Mouse (Mus musculus) activated CD4-positive, CD25-positive, alpha-beta regulatory T cell, adult 4 months (primary cell): ENCODE results near the gene Olfr308. TPM values are rescaled to one million over a fixed set of nuclear protein-coding genes. Genes with fewer than 3 reads are reported as not detected.
"Not testable (repeated sequence)": the region's sequence is repeated elsewhere in the genome, so short reads cannot be mapped to it uniquely, and the experiment has no call there.

Source experiments
- ATAC-seq: one replicate; pipeline ENCODE4 v1.8.0; 2017
- polyA plus RNA-seq, 2 experiments: library from polyadenylated mRNA; unstranded; fragments of 100-300 nt; shearing (Covaris generic); gene quantifications; one replicate each; pipeline ENCODE4 v1.2.1; 2017

The Olfr308 gene
- polyA plus RNA-seq: not detected

DNA sequence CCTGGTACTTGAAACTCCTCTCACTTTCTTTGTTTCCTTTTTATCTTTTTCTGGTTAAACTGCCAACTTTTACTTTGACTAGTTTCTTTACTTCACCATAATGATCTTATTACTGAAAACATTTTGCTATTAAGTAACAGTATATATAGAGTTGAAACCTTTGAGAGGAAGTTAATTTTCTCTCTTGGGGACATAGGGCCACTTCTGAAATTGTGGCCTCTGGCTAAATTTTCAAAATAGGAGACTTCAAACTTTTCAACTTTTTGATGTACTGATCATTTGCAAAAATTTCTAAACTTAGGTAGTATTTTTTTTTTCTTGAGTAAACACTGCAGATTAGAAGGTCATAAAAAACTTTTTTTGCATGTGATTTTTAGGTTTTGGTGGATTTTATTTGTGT lies at the start of gene Olfr308:
TSS of gene Olfr308 (minus strand) at position 101 of the 400 bp plus-strand sequence.
- no peak for ATAC-seq

DNA sequence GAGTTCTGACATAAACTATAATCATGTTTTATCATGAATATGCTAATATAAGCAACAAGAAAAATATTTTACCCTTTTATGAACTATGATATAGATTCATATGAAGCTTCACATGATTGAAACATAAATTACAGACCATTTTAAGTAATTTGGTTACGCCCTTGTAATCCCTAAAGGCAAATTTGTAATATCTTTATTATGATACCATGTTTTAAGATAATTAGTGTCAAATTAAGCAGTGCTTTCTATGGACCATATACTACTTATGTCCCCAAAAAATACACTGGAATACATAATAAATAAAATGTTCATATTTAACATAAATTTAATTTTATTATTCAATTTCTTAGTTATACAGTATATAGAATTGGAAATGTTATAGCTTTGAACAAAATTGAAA lies 41.4 kb upstream of the Olfr308 start, which contains the start of gene Olfr305:
TSS of gene Olfr305 (minus strand) at position 101 of the 400 bp plus-strand sequence.
- ATAC-seq: no peak

DNA sequence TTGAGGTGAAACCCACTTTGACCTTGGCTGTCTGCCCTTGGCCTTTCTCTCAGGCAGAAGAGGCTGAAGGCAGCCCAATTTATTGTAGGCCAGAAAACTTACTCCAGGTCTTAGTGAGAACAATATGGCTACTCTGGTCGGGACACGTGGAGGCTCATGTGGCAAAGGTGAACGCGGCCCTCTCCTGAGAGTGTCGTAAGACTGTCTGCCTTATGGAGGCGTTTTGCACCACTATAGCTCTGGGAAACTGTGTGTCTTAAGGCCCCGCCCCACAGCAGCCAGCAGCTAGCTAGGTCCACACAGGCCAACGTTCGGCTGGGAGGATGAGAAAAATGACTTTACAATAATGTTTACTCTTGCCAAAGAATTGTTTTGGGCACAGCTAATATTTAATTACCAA lies 20.9 kb upstream of the Olfr308 start:
- ATAC-seq: not testable (repeated sequence)

DNA sequence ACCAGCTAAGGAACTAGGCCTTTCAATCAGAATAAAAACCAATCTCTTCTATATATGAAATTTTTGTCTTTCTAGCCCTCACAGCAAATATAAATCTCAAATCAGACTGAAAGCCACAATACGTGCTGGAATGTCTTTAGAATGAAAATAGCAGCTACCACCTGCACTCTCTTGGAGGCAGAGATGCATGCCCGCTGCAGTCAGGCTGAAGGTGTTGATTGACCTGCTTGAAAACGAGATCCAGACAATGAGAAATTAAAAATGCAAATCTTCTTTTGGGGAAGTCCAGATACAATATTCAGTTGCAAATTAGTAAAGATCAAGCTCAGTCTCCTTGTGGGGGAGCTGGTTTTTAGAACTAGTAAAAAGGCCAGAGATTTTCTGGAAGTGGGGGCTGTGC lies 18.8 kb upstream of the Olfr308 start:
- no peak for ATAC-seq

DNA sequence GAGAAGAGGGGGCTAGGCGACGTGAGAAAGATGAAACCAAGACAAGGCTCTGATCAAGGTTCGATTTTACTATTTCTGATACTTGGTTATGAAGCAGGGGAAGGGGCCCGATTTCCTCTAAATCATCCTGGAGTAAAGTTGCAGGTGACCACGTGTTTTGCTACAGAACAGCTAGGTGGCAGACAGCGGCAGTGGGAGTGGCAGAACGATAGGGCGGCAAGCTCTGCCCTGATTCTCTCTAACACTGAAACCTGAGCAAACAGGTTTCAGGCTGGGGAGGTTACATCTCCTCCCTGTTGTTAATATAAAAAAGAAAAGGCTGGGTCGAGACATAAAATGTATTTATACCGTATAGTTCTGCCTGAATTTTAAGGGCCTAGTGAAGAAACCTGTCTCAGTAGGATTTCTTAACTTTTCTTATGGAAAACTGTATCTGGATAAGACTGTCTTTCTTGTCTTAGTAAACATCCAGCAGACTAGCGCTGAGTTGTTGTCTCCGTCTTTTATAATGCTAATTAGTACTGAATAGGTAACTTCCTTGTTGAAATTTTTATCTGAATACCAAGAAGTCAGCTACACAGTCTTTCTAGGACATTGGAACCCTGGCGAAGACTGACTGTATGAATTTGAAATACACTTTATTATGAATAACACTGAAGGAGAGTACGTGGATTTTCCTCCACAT lies 17.6 kb upstream of the Olfr308 start:
- no peak for ATAC-seq

DNA sequence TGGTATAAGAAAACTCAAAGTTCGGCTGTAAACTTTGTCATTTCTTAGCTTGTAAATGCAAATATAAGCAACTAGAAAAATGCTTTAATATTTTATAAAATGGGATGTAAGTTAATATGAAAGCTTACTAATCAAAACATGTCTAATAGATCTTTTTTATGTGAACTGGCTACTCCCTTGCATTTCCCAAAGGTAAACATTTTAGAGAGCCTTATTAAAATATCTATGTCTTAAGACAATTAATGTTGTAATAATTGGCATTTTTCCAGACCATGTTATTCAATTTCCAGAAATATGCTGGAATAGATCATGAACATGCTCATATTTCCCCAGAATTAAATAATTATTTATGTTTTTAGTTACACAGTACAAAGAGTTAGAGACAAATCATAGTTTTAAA lies 12.1 kb upstream of the Olfr308 start, which contains the start of gene Olfr307:
TSS of gene Olfr307 (minus strand) at position 101 of the 400 bp plus-strand sequence.
- no peak for ATAC-seq

DNA sequence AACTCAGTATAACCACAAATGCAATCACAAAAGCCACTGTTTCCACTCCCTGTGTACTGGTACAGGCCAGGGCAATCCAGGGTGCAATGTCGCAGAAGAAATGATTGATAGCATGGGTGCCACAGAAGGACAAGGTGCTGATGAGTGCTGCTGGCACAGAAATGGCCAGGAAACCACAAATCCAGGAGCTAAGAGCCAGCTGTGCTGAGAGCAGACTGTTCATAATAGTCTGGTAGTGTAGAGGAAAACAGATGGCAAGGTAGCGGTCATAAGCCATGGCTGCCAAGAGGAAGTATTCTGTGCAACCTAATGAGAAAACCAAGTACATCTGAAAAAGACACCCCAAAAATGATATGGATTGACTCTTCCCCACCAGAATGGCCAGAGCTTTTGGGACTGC lies 4.1 kb downstream of the Olfr308 start:
- ATAC-seq: no peak

DNA sequence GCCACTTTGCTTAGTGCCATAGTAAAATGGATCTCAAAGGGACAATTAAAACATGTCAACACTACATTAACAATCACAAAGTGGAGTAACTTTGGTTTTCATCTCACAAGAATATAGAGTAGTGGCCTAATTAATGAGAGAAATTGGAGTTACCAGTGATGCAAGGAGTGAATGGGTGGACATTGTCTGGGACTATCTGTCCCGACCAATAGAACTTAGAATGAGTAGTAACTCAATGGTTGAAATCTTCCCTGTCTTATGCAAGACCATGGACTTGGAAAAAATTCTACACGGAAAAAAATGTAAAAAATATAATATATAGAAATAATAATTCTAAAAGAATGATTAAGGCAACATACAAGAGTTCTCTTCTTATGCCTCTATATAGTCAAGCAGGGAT lies 11.8 kb downstream of the Olfr308 start, which contains the start of gene Olfr309:
TSS of gene Olfr309 (minus strand) at position 101 of the 400 bp plus-strand sequence.
- no peak for ATAC-seq

DNA sequence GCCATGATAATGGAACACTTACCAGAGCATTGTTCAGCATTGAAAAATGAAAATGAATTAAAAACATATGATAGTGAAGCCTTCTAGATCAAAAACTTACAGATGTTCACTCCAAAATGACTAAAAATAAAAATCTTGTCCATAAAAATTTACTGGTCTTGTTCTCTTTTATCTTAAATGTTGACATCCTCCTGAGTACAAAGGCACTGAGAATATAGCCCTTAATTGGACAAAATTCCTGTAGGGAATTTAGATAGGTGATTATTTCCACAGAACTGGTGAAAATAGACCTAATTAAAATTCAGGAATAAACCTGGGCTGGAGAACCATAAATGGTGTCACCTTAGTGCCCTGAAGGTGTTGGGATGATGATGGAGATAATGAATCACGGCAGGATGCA lies 48.4 kb downstream of the Olfr308 start, which contains the start of gene Olfr310:
TSS of gene Olfr310 (minus strand) at position 101 of the 400 bp plus-strand sequence.
- ATAC-seq: no peak

Other genes with a start within 250 kb of the Olfr308 start
- gene Vmn2r75, start 153.9 kb downstream of the Olfr308 start, polyA plus RNA-seq: under 1 TPM in 1 of 2 experiments, not detected in 1; 0.08 TPM
- under 1 TPM; 0.03 to 0.08 TPM for gene Vmn2r76, start 79.3 kb downstream of the Olfr308 start, polyA plus RNA-seq
- not detected for gene Olfr310, start 48.5 kb downstream of the Olfr308 start, polyA plus RNA-seq
- not detected for gene Olfr309, start 11.9 kb downstream of the Olfr308 start, polyA plus RNA-seq
- gene Olfr307, start 12.0 kb upstream of the Olfr308 start, polyA plus RNA-seq: not detected
- not detected for gene Olfr305, start 41.3 kb upstream of the Olfr308 start, polyA plus RNA-seq
- gene Olfr304, start 61.0 kb upstream of the Olfr308 start, polyA plus RNA-seq: not detected
- not detected for gene Olfr303, start 72.2 kb upstream of the Olfr308 start, polyA plus RNA-seq
- gene Olfr301, start 78.2 kb upstream of the Olfr308 start, polyA plus RNA-seq: not detected
- gene Olfr299, start 134.3 kb upstream of the Olfr308 start, polyA plus RNA-seq: not detected
- not detected for gene Olfr298, start 166.9 kb upstream of the Olfr308 start, polyA plus RNA-seq
- gene Olfr297, start 194.3 kb upstream of the Olfr308 start, polyA plus RNA-seq: not detected